Mouse (Mus musculus) heart, adult 18-20 months (tissue): ENCODE measurements around the gene Sel1l. TPM values are rescaled to one million over a fixed set of nuclear protein-coding genes. Genes with fewer than 3 reads are reported as not detected.
"Not testable (repeated sequence)": the region's sequence is repeated elsewhere in the genome, so short reads cannot be mapped to it uniquely, and the experiment has no call there.

Experiments
- DNase-seq, 2 experiments: peaks; one replicate each; pipeline ENCODE4 v3.0.0; 2021 to 2022; ENCODE audit warnings: mixed read lengths in 1 of 2
- total RNA-seq, 2 experiments: library from RNA; stranded (reverse); gene quantifications; 2 replicates each; pipeline ENCODE4 v1.2.3; 2021

The Sel1l gene
- total RNA-seq, 2 experiments from 2014 or later: 65.4 to 72.4 TPM

DNA sequence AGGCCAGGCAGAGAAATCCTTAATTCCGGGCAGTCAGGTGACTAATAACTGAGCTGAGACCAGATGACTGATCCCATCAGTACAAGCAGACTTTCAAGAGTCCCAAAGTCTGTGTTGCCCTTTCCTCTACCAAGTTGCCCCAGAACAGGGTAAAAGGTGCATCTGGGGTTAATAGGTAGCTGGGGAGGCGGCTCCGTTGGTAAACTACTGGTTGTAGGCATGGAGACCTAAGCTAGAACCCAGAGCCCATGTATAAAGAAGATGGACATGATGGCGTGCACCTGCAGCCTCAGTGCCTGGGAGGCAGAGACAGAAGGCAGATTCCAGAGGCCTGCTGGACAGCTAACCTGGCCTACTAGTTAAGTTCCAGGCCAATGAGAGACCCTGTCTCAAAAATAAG, 30.2 kb downstream of the Sel1l start:
- DNase-seq: no peak

DNA sequence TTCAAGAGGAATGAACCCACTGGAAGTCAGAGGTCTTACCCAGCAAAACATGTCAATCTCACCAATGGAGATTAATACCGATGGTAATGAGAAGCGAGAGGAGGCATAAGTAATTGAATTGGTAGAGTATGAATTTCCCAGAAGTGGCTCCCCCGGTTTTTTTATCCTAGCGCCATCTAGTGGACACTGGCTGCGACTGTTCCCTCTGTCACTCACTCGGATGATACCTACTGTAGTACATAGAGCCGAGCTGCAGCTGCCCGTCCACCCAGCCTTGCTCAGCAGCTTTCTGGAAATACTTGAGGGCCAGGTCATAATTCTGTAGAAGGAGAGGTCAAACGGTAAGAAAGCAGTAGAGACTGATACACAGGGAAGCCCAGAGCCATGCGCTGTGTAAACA, 33.0 kb downstream of the Sel1l start:
- peak; percentile 42 to 74 for DNase-seq

DNA sequence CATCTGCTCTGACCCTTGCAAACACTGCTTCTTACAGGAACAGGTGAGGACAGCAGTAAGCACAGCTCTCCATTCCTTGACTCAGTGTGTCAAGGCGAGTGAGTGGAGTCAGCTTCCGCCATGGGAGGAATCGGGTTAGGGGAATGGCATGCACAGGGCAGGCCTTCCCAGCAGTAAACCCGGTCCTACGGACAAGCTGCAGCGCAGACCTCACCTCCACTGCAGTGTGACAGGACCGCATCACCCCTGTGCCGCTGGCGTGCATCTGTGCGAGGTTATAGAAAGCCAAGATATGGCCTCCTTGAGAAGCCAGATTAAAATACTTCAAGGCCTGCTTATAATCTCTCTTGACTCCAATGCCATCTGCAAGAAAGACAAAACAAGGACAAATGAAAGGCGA, 33.4 kb downstream of the Sel1l start:
- no peak for DNase-seq

DNA sequence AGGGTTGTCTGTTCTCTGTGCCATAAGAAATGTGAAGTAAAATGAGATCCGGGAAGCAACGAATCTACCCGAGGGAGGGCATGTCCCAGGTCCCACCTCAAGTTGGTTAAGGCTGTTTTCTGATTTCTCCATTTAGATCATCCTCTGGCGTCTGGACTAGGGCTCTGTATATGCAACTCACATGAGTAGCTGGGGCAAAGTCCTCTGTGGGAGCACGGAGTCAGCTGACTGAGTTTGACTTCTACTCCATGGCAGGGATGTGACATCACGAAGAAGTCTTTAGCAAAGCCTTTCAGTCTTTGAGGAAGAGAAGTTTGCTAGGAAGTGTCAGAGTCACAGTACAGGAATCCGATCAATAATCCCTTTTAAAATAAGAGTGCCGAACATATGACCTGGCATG, 40.0 kb downstream of the Sel1l start:
- DNase-seq: no peak

DNA sequence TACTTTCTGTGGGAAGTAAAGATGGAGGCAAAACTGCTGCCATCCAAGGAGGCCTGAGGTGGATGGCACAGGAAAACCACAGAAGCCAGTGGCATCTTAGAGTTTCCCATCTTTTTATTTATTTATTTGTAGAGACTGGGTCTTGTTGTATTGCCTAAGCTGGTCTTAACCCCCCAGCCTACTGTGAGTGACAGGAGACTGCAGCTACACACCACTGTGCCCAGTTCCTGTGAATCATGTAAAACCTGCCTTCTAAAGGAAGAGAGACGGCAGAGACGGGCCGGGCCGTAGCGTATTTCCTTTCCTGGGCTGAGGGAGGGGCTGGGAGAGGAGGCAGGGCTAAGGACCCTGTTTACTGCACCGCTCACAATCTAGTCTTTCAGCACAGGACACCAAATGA, 41.2 kb downstream of the Sel1l start:
- DNase-seq: no peak

DNA sequence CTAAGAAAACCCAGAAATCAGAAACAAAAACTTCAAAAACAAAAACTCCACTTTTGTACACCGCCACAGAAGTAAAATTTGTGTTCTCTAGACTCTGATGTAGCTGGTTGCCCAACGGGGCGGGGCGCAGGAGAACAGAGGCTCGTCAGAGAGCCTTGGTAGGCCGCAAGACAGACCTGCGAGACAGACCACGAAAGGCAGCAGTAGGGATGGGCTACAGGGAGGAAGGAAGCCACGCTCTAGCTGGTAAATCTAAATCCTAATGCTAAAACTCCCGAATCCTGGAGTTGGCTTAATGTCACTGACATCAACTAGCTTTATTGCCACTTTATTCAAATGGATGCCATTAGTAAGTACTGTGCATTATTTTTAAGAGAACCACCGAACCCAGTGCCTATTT, 41.9 kb downstream of the Sel1l start:
- no peak for DNase-seq

DNA sequence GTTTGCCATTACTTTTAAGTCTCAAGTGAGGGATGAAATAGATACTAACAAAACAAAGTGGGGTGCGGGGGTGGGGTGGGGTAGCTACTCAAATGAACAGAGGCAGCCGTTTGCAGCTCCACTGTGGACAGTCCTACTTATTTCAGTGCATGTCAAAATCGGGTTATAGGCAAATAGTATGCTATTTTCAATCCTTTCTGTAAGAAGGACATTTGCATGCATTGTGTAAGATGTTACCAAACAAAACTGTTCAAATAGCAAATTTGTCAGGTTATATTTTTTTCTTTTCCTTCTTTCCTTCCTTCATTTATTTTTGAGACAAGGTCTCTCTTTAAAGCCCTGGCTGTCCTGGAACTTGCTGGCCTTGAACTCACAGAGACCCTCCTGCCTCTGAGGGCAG, 44.7 kb downstream of the Sel1l start:
- no peak for DNase-seq

DNA sequence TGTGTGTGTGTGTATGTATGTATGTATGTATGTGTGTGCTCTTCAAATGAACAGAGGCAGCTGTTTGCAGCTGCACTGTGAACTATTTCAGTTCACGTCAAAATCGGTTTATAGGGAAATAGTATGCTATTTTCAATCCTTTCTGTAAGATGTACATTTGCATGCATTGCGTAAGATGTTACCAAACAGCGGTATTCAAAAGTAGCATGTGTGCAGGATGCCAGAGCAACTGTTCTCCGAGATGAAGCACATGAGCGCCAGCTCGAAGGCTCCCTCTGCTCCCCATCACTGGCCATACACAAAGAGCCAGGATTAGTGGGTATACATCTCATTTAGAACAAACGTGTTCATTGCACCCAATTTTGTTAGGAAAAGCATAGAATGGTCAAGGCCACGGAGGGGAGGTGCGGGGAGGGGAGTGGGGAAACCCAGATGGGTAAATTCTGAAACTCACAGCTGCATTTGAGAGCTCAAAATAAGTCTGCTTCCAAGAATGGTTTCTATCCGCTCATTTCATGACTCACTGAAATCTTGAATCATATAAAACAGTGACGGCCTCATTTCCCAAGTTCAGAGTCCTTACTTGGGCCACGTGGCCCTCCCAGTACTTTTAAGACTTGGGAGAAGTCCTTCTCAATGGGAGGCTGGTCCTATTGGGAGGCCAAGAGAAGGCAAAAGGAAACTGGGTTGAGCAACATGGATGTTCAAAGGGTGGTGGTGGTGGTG, 45.6 kb downstream of the Sel1l start:
- DNase-seq: no peak

DNA sequence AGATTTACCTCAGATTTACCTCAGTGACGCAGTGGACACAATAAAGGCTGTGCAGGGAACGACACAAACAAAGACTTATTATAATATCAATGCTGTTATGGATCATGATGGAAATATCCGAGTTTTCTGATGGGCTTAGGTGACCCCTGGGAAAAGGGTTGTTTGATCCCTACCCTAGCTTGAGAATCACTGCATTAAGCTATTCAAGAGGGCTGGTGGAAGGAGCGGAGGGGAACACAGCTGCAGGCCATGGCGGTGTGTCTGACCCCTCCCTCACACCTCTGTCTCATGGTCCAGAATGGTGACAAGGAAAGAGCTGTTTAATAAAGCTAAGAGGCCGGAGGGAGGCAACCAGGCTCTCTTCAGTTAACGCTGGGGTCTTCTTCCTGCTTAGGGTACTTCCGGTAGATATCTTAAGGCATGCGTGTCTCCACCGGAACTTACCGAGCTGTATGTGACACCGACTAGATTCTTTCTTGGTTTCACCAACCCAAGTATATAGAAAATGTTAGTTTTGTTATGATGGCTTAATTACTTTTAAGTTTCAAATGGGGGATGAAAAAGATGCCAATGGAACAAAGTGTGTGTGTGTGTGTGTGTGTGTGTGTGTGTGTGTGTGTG, 46.3 kb downstream of the Sel1l start:
- DNase-seq: no peak

DNA sequence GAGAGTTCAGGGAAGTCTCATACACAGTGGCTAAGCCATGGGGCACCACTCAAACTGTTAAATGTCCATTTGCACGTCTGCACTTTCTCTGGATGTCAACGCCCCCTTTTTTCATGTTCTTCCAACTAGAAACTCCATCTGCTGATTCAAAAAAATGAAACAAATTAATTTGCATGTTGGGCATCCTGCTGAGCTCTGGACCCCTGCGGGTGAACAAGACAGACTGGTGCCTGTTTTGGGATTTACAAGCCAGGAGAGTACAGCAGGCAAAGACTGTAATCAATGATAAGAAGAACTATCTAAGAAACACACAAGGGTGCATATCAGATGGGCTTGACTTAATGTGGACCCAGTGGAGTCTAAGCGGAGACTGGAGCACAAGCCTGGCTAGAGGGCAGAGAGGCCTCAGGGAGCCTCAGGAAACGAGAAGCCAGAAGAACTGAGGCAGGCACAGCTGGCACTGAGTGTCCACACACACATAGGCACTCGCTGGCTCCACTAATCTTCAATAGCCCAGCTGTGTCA, 48.0 kb downstream of the Sel1l start:
- no peak for DNase-seq

DNA sequence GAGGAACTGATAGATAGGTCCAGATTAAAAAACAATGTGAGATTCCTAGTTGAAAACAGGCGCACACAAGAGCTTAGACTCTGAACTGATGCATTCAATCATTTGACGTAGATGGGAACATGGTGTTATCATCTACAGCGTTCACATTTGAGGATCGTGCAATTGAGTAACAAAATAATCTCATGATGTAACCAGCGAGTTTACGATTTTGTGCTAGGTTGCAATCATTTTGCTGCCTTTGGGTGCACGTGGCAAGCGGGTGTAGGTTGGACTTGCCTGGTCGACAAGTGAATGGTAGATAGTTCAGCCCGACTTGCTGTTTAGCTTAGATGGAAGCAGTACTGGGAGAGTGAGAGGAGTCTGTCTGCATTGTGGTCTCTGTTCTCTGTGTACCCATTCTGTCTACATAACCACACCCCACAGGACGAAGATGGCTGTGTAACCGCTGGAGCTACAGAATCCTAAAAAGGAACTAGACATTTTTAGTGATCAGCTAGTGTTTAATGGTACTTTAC, 49.1 kb downstream of the Sel1l start:
- no peak for DNase-seq

DNA sequence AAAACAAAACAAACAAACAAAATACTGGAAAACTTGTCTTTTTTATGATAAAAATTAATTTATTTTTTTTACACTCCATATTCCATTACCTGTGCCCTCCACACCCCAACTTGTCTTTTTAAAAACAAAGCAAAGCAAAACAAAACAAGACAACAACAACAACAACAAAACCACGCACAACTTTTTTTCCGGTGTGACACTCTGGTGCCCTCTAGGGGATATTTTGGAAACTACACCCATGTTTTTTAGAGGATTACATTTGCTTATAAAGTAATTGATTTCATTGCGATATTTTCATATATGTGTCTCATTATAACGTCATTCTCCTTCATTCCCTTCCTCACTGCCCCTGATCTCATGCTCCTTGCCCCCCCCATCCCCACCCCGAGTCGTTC, 49.6 kb downstream of the Sel1l start:
- peak in 1 of 2 experiments; percentile 59 for DNase-seq

DNA sequence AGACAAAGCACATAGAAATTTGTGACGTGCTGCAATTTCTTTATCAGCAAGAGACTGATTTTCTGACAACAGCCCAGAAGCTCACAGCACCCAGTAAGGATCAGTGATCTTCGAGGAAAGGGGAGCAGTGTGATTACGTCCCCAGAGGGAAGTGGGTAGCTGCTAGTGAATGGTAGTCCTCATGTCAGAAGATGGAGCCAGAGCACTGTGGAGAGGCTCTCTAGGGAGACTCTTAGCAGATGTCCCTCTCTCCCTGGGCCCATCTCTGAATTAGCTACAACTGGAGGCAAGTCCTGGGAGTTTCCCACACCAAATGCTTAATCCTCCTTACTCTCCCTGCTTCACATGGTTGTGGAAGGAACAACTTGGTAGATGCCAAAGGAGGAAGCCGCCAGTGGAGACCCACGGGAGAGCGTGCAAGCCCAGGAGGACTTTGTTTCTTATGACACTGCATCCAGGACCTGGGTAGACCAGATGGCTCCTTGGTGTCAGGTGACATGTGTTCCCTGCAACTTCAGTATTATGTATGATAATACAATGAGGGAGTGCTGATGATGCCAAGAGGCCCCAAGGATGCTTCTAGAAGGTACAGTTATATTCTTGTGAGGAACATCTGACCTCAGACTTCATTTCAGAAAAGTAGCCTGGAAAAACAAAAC, 50.1 kb downstream of the Sel1l start:
- no peak for DNase-seq

DNA sequence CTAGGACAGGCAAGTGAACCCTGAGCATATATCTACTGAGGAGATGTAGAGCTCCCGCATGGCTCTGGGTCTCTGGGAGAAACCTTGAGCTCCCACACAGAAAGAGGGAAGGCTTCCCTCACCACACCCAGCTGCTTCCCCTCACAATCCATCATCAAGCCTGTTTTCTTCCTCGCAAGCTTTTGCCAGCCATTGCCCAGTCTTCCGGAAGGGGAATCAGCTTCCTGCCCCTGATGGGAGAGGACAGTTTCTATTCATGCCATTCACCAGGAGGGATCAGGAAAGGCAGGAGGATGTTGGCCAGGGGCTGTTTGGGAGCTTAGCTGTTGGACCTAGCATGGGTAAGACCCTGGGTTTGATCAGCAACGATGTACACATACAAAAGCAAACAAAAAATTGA, 52.2 kb downstream of the Sel1l start:
- DNase-seq: no peak

DNA sequence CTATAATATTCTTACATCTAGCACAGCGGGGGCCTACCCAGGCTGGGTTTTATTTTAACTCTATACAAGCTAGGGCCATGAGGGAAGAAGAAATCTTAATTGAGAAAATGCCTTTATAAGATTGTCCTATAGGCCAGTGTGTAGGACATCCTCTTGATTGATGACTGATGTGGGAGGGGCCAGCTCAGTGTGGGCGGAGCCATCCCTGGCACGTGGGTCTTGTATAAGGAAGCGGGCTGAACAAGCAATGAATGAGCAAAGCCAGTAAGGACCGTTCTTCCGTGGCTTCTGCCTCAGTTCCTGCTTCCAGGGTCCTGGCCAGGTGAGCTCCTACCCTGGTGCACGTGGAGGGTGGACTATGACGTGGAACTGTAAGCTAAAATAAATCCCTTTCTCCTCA, 55.7 kb downstream of the Sel1l start:
- DNase-seq: no peak

DNA sequence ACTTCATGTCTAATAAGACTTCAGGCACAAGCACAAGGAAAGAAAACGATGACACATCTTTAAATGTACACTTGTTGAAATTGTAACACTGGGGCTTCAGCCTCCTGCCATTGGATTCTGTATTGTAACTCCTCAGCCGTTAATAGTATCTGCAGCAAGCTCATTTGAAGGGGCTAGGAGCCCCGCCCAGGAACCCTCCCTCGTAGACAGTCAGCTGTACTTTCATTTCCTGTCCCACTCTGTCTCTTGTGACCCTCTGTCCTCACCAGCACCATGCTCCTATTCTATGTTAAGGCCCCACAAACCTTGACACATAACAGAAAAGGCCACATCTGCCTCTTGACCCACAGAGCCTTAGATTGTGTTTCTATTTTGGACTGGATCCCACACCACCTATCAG, 57.1 kb downstream of the Sel1l start:
- DNase-seq: no peak

DNA sequence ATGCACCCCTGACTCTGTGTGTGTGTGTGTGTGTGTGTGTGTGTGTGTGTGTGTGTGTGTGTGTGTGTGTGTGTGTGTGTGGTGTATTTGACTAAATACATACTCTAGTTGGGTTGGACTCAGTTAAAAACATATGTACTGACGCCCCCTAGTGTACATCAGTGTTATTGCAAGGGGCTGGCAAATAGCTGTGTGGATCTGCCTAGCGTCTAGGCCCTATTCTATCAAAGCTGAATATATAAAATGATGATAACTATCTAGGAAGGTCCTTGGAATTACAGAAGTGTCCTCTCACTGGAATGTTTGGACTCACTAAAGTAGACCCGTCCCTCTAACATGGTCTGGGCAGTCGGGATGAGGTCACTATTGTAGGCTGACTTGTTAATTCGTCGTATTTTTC, 59.2 kb downstream of the Sel1l start:
- peak; percentile 60 to 78 for DNase-seq

DNA sequence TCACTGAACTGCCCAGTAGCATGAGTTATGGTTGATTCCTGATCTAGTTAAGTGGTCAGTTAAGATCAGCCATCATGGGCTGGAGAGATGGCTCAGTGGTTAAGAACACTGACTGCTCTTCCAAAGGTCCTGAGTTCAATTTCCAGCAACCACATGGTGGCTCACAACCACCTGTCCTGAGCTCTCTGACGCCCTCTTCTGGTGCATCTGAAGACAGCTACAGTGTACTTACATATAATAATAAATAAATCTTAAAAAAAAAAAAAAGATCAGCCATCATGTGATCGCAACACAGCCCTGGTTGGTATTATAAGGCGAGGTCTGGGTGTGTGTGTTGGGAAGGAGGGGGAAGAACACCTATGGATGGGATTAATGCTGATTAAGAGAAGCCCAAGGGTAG, 60.5 kb downstream of the Sel1l start:
- not testable (repeated sequence) for DNase-seq

DNA sequence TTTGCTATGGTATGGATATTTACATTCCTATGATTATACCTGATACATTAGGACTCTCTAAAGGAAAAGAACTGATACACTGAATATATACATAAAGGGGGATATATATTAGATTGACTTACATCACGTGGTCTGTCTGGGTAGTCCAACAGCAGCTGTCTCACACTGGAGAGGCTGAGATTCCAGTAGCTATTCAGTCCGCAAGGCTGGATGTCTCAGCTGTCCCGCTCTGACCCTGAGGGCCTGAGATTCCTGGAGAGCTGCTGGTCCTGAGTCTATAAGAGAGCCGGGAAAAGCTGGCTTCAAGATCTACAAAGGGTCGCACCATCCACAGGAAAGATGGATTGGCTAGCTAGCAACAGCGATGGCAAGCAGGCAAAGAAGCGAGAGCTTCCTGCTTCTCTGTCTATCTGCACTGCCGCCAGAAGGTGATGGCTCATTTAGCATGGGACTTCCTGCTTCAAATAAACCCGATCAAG, 61.0 kb downstream of the Sel1l start, which contains the start of gene Ston2:
Gene Ston2, minus strand, starts transcription at position 429 of the 479 bp plus-strand sequence.
- no peak for DNase-seq

DNA sequence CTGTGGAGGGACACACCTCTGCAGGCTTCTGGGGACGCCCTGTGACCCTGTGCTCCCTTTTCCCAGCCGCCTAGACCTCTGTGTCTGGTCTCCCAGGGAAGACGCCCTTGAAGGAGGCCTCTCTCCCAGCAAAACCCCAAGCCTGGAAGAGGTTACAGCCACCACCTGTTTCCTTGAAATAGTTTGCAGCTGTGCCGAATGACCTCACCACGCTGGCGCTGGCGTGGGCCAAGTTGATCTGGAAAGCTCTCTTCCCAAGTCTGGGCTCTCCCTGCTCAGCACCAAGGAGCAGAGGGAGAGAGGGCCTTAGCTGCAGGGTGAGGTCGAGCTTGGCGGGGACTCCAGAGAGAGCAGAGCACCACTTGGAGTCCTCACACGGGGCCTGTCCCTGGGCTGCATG, 62.6 kb downstream of the Sel1l start:
- DNase-seq: peak; percentile 89 to 92

DNA sequence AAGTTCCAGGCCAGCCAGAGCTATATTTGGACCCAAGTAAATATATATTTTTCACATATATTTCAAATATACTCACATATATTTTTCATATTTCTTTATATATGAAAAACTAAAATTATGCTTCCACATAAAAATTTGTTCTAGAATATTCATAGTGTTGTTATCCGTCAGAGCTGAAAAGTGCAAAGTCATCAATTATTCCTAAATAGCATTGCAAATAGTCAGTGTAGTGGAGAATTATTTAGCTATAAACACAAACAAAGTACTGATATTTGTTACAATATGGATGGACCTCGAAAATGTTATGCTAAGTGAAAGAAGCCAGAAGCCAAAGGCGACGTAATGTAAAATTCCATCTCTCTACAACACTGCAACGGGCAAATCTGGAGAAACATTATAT, 67.5 kb downstream of the Sel1l start:
- no peak for DNase-seq

DNA sequence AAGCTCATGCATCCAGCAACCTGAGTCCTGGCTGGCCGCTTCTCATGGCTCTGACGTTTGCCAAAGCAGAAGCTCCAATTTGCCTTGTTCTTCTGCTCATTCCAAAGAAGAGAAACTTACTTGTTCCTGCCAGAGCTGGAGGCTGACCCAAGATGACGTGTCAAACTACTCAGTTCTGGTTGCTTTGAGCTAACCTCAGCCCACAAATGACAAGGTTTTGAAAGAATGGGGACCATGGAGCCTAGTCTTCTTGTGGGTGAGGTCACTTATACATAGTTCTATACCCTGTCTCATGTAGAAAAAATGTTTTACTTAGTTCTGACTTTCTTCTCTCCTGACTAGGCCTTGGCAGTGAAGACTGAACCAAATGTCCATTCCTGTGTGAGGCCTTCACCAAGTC, 68.4 kb downstream of the Sel1l start:
- no peak for DNase-seq

DNA sequence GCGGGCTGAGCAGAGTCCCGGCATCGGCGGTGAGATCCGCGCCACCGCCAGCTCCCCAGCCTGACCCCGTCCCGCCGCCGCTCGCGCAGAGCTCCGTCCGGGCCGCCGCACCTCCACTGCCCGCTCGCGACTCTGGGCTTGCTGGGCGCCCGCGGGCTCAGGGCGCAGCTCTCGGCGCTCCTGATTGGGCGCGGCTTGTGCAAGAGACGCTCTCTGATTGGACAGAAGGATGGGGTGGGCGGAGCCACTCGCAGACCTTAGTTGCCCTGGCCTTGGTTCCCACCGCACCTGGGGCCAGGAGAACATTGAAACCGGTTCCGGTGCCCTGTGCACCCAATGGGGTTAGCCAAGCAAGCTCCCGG, 70.0 kb downstream of the Sel1l start:
- peak; percentile 84 to 87 for DNase-seq
